Mouse (Mus musculus): ENCODE measurements around the gene Plcb4.

Plcb4 gene

GRCm38 (mm10) chr2:135856826-135857225 is 198.0 kb downstream of the Plcb4 start:
- DNase-seq (ENCODE audit: low spot score) = no peak

GRCm38 (mm10) chr2:135861531-135862488 is 203.0 kb downstream of the Plcb4 start:
- DNase-seq (ENCODE audit: low spot score) = no peak

GRCm38 (mm10) chr2:135862489-135863390 is 203.9 kb downstream of the Plcb4 start:
- DNase-seq (ENCODE audit: low spot score) = no peak

- DNase-seq (ENCODE audit: low spot score) = no peak
These were observed 204.7 kb downstream of the Plcb4 start for GRCm38 (mm10) chr2:135863391-135864076.

- DNase-seq (ENCODE audit: low spot score) = no peak
These were observed 207.6 kb downstream of the Plcb4 start for GRCm38 (mm10) chr2:135866421-135866820.

DNA sequence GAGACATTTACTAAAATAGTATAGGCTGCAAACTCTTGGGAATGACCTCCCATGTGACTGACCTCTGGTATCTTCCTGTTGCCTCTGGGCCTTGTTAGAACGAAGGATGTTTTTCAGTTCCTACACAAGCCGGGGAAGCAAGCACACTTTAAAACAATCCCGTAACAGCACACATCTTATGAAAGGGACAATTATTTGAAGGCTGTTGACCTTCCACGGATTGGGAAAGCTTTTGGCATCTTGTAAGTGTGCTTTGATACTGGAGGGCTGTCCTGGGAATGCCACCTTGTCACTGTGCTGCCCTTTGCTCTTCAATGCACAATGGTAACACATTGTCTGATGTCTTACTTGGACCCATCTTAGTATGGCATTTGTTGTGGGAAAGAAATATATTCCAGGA is 208.0 kb downstream of the Plcb4 start:
- DNase-seq (ENCODE audit: low spot score) = no peak

DNA sequence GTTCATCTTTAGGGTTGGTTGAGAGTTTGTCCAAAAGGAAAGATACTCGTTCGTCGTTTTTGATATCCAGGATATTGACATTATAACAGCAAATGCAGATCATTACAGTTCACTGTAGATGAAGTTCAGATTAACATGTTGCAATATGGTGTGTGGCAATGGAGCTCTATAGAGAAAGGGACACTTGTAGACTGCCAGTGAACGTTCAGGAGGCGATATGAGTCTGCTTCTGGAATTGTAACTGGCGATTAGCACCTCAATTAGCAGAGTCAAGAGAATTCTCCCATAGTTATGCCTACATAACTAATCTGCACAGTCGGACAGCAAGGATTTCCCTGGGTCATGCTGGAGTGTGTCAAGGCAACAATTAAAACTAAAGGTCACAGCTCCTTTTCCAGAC is 210.8 kb downstream of the Plcb4 start:
- DNase-seq (ENCODE audit: low spot score) = no peak

DNA sequence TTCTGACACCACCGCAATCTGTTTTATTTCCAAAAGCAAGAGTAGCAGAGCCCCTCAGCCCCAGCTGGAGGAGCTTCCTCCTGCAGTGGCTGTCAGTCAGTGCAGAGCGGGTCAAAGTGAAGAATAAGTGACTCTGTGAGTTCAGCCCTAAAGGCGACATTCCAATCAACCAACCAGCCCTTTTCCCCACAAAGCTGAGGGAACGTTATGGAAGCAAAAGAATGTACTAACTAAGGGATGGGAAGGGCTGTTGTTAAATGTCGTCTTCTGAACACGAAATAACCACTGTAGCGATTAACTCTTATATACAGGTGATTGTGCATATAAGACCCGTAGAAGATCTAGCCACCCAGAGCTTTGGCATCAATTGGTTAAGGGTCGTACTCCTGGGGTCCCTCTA is 214.3 kb downstream of the Plcb4 start:
- DNase-seq (ENCODE audit: low spot score) = no peak

- no peak for DNase-seq (ENCODE audit: low spot score)
These were observed 214.9 kb downstream of the Plcb4 start for GRCm38 (mm10) chr2:135873761-135874160.

DNA sequence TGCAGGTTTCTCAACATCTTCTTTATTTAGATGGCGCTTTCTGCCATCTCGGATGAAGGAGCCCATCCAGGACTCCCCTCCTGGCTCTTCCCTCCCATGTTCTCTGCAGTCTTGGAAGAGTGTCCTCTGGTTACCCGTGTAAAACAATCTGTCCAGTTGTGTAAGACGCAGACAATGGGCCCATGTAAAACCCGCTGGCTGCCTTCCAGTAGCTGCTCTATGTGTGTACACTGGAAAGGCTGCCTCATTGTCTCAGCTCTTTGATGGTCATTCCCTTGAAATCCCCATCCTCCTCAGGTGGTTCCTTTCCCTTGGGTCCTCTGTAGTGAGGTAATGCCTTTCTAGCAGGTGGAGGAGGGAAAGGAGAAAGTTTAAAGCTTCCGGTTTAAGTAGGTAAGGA is 216.7 kb downstream of the Plcb4 start:
- peak; percentile 77 for DNase-seq (ENCODE audit: low spot score)

DNA sequence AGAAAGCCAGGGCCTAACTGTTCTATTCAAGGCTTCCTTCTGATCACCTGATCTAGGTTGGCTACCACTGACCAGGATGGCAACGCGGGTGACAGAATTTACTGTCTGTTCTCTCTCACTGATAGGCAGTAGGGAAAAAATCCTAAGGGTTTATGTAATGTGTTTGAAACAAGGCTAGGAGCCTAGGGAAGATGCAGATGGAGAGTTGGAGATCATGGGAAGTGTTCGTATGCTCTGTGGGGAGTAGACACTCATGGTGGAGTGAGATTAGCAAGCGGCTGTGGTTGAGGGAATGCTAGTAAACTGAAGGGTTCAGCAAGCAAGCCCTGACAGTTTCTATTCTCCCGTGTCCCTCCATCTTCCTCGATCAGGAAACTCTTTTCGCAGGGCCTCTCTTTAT is 220.5 kb downstream of the Plcb4 start:
- DNase-seq (ENCODE audit: low spot score) = no peak

GRCm38 (mm10) chr2:135880269-135880760 is 221.5 kb downstream of the Plcb4 start:
- no peak for DNase-seq (ENCODE audit: low spot score)

DNA sequence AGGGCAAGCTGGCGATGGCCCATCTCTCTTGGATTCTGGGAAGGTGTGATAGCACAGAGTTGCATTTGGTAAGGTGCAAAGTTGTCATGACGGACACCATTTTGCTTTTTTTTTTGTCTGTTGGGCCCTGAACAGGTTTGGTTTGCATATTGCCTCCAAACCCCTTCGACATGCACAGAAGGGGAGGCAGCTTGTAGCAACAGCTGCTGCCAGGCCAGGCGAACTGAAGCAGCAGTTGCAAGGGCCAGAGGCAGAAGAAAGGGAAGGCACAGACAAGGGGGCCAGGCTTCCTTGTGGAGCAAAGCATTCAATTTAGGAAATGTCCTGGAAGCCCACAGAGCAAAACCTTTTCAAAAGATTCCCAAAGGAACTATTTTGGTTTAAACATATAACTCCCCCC is 224.5 kb downstream of the Plcb4 start:
- DNase-seq (ENCODE audit: low spot score) = no peak

DNA sequence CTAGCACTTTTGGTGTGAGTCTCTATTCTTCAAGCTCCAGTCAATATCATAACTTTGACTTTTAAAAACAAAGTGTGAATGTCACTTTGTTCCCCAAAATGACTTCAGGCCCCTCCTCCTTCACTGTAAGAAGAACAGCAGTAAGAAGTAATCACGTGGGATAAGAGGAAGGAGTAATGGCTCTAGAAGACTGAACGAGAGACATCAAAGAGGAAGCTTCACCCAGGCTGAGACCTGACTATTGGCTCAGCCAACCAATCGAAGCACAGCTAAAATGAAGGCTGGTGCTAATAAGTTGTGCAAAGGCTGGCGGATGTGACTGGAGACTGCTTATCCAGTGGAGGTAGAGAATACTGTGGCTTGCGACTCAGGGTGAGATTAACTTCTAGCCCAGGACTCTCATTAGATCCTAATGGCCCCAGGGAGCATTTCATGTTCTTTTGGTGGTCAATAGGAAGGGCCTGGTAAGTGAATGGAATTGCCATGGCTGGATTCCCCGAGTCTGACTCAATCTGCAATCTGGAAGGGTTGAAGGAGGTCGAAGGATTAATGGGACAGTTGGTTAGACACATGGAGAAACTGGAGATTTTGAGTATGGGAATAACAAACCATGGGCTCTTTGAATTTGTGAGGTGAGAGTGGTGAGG is 225.8 kb downstream of the Plcb4 start:
- no peak for DNase-seq (ENCODE audit: low spot score)

DNA sequence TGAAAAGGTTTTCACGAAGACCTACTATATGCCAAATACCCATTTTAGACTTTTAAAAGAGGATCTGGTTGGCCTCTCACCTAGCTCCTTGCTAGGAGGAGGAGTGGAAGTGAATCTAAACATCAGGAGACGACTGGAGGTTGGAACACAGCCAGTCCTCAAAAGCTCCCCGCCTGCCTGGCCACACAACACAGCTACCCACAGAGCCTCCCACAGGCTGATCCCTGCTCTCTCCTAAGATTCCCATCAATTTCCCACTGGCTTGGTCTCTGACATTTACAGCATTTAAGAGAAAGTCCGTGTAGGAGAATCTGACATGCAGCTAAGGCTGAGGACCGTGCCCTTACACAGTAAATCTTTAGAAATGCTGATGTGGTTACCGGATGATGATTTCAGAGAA is 226.8 kb downstream of the Plcb4 start:
- DNase-seq (ENCODE audit: low spot score) = no peak

DNA sequence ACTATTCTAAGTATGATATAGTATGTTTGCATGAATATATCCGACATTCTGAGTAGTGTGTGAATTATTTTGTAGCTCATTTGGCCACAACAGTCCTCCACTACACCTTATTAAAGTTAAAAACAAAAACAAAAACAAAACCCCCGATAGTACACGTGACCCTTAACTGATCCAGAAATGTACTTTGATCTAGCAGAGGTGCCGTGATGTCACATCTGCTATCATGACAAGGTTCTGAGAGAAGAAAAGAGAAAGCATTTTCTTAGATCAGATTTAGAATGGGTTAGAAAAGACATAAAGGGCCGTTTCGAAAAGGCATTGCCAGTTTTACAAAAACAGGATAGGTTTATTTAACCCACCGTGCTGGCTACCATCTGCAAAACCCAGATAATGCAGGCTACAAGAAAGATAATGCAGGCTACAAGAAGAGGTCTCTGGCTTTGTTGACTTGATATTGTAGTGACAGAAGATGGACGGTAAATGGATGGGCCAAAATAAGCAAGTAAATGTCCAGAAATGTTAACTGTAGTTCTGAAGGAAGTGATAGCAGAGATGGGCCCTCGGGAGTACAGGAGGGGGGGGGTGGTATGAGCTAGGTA is 227.4 kb downstream of the Plcb4 start:
- no peak for DNase-seq (ENCODE audit: low spot score)

DNA sequence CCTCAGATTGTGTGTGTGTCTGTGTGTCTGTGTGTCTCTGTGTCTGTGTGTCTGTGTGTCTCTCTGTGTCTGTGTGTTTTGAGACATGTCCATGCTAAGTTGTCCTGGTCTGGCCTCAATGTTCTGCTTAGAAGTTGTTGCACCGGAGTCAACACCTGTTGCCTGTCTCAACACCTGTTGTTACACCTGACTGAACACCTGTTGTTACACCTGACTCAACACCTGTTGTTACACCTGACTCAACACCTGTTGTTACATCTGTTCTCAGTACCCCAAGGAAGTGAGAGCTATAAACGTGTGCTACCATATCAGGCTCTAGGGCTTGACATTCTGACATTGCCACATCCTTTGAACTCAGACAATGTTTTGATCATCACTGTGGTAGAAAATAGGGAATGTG is 229.0 kb downstream of the Plcb4 start:
- DNase-seq (ENCODE audit: low spot score) = no peak

DNA sequence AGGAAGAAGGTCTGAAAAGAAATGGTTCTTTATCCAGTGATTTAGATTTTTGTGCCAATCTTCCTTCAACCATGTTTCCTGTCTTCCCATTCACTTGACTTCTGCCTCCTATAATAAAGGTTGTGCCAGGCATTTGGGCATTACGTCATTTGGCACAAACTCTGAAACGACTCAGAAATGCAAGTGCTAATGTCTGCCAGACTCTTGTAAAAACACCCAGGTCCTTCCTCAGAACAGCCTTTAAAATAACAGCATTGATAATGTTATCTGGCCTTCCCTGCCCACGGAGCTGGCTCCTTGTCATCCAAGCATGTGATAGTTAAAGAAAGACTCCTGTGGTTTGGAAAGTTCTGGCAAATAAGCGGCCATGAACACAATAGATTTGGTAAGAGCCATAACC is 229.4 kb downstream of the Plcb4 start:
- DNase-seq (ENCODE audit: low spot score) = no peak

DNA sequence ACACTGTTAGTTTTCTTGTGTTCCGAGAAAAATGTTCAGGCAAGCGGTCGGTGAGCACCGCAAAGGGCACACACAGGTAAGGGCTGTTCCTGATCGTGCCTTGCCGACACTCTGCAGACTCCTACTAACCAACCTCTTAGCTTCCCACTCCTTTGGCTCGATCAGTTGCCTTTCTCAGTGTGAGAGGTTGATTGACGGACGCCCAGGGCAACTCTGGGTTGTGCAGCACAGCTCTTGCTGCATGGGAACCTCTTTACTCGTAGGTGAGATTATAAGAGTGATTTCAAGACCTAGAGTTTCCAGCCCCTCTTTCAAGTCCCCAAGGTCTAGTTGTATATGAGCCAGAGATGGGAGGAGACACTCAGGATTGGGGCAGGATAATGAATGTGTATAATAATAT is 230.0 kb downstream of the Plcb4 start:
- DNase-seq (ENCODE audit: low spot score) = no peak

- no peak for DNase-seq (ENCODE audit: low spot score)
These were observed 231.3 kb downstream of the Plcb4 start for GRCm38 (mm10) chr2:135890083-135890482.

- DNase-seq (ENCODE audit: low spot score) = no peak
These were observed 232.3 kb downstream of the Plcb4 start for GRCm38 (mm10) chr2:135891097-135891496.
